In genomic region chr9:58248746-58249413, GRCm38 (mm10) we compare ENCODE assay signal across 8 mouse cellular contexts. TPM values are rescaled to one million over a fixed set of nuclear protein-coding genes. Genes with fewer than 3 reads are reported as not detected.
DNase-seq lines count a peak whose midpoint lies in the region; ATAC-seq and TF ChIP-seq lines count a peak whose summit lies in the region.

No protein-coding gene starts in this region.

- H3K4me1 ChIP-seq in cortical plate, adult 2 months (ENCODE audit: control insufficient read depth, insufficient read depth, low read length) = no peaks in the 10 kb centered on the region; the same call in 1 of the 2 replicates
- H3K4me1 ChIP-seq in intestine, embryonic 14.5 days (replicated peaks; ENCODE audit: control insufficient read depth, insufficient read depth, low read length) = peaks cover 29% of the 10 kb centered on the region
- peaks cover 16% of the 10 kb centered on the region for H3K4me1 ChIP-seq in neural tube, embryonic 12.5 days

- H3K4me3 ChIP-seq in left cerebral cortex, adult 2 months = peak overlapping the region; percentile 67
- H3K4me3 ChIP-seq in cortical plate, adult 2 months (ENCODE audit: insufficient read depth, low read length) = peak overlapping the region; percentile 60
- H3K4me3 ChIP-seq in intestine, embryonic 14.5 days (ENCODE audit: low read depth, low read length) = peak overlapping the region; percentile 65
- H3K4me3 ChIP-seq in neural tube, embryonic 12.5 days = peak overlapping the region; percentile 32

- DNase-seq in left cerebral cortex, adult 2 months (ENCODE audit: extremely low spot score in 1 of 2, low spot score in 2 of 2) = no peak
- no peak for DNase-seq in left cerebral cortex, adult 18-20 months (ENCODE audit: low spot score in 2 of 2)
- no peak for DNase-seq in intestine, embryonic 14.5 days (ENCODE audit: low spot score)
- DNase-seq in retina, embryonic 14.5 days (ENCODE audit: low spot score) = no peak
- DNase-seq in right cerebral cortex, adult 18-20 months = no peak
- no peak for DNase-seq in layer of hippocampus, postnatal 36 days

- intact Hi-C loops in left cerebral cortex, adult 2 months (cut with DNase I) = no loop called here

- H3K9ac ChIP-seq in intestine, embryonic 14.5 days (ENCODE audit: low read length) = peak overlapping the region; percentile 65
- H3K9ac ChIP-seq in neural tube, embryonic 12.5 days = peak overlapping the region; percentile 53; the same call in 1 of the 2 replicates

- ATAC-seq in intestine, embryonic 14.5 days (replicated peaks; ENCODE audit: low FRiP score, low TSS enrichment, low read depth) = no peak
- ATAC-seq in neural tube, embryonic 12.5 days (ENCODE audit: low FRiP score, low read depth) = no peak

- H3K27ac ChIP-seq in left cerebral cortex, adult 2 months = peak overlapping the region; percentile 82
- H3K27ac ChIP-seq in cortical plate, adult 2 months (ENCODE audit: insufficient read depth, low read length) = no peak overlapping the region
- peak overlapping the region; percentile 73 for H3K27ac ChIP-seq in intestine, embryonic 14.5 days (ENCODE audit: low read depth)
- H3K27ac ChIP-seq in neural tube, embryonic 12.5 days = no peak overlapping the region

- H3K27me3 ChIP-seq in intestine, embryonic 14.5 days (replicated peaks; ENCODE audit: control insufficient read depth, insufficient read depth, low read length) = no peaks in the 10 kb centered on the region
- H3K27me3 ChIP-seq in neural tube, embryonic 12.5 days (replicated peaks) = no peaks in the 10 kb centered on the region

- H3K36me3 ChIP-seq in intestine, embryonic 14.5 days (ENCODE audit: control insufficient read depth, insufficient read depth, low read length) = peaks cover 3% of the 10 kb centered on the region; the same call in 1 of the 2 replicates
- no peaks in the 10 kb centered on the region for H3K36me3 ChIP-seq in neural tube, embryonic 12.5 days

- H3K9me3 ChIP-seq in intestine, embryonic 14.5 days (ENCODE audit: control insufficient read depth, low read length) = no peaks in the 10 kb centered on the region
- no peaks in the 10 kb centered on the region for H3K9me3 ChIP-seq in neural tube, embryonic 12.5 days

- peak overlapping the region; percentile 80 for H3K4me2 ChIP-seq in intestine, embryonic 14.5 days (ENCODE audit: low read length)
- H3K4me2 ChIP-seq in neural tube, embryonic 12.5 days (replicated peaks) = peak overlapping the region; percentile 62

- TF ChIP-seq POLR2A in cortical plate, adult 2 months (IDR thresholded peaks at IDR 0.05; ENCODE audit: extremely low read depth, insufficient read depth, low read length) = no peak

- 31% methylated on average over 7 of the region's 7 CpGs for WGBS in intestine, embryonic 14.5 days
- 47% methylated on average over 7 of the region's 7 CpGs for WGBS in neural tube, embryonic 12.5 days

- no peak for TF ChIP-seq CTCF in left cerebral cortex, adult 2 months (IDR thresholded peaks at IDR 0.05)
- no peak for TF ChIP-seq CTCF in cortical plate, adult 2 months (IDR thresholded peaks at IDR 0.05; ENCODE audit: extremely low read depth, insufficient read depth, low read length)

RNA-seq across cellular contexts. Expression of gene Pml, which starts 0.7 kb away (rescaled TPM):
- 10 to 100 TPM; 14.1 to 19.3 TPM for total RNA-seq in left cerebral cortex, adult 2 months (2021)
- 10 to 100 TPM; 17.2 to 17.7 TPM for total RNA-seq in left cerebral cortex, adult 18-20 months (2021)
- polyA plus RNA-seq in cortical plate, adult 2 months (2012; rRNA removed) = 10.4 and 11.0 TPM in 2 replicates
- polyA plus RNA-seq in intestine, embryonic 14.5 days (2014; fragmentation: Nextera tagmentation; extraction: Ambion mirVana) = 16.9 and 17.7 TPM in 2 replicates
- polyA plus RNA-seq in neural tube, embryonic 12.5 days (2016; fragmentation: Nextera tagmentation; extraction: Ambion mirVana) = 5.6 and 8.2 TPM in 2 replicates
- total RNA-seq in layer of hippocampus, postnatal 36 days (2021) = 10 to 100 TPM; 12.8 to 15.4 TPM

RNA-seq across cellular contexts. Expression of gene Stoml1, which starts 4.1 kb away (rescaled TPM):
- 10 to 100 TPM; 66.5 to 72.6 TPM for total RNA-seq in left cerebral cortex, adult 2 months (2021)
- 10 to 100 TPM; 67.9 to 69.7 TPM for total RNA-seq in left cerebral cortex, adult 18-20 months (2021)
- polyA plus RNA-seq in cortical plate, adult 2 months (2012; rRNA removed) = 123 and 124 TPM in 2 replicates
- 21.3 and 22.9 TPM in 2 replicates for polyA plus RNA-seq in intestine, embryonic 14.5 days (2014; fragmentation: Nextera tagmentation; extraction: Ambion mirVana)
- polyA plus RNA-seq in neural tube, embryonic 12.5 days (2016; fragmentation: Nextera tagmentation; extraction: Ambion mirVana) = 62.6 and 71.5 TPM in 2 replicates
- total RNA-seq in layer of hippocampus, postnatal 36 days (2021) = 10 to 100 TPM; 71.3 to 79.0 TPM

RNA-seq across cellular contexts. Expression of gene Islr2, which starts 44.8 kb away (rescaled TPM):
- 10 to 100 TPM; 72.1 to 74.0 TPM for total RNA-seq in left cerebral cortex, adult 2 months (2021)
- total RNA-seq in left cerebral cortex, adult 18-20 months (2021) = 10 to 100 TPM; 71.2 to 72.3 TPM
- 28.3 TPM in 2 replicates for polyA plus RNA-seq in cortical plate, adult 2 months (2012; rRNA removed)
- 1.7 and 1.8 TPM in 2 replicates for polyA plus RNA-seq in intestine, embryonic 14.5 days (2014; fragmentation: Nextera tagmentation; extraction: Ambion mirVana)
- 13.8 and 15.4 TPM in 2 replicates for polyA plus RNA-seq in neural tube, embryonic 12.5 days (2016; fragmentation: Nextera tagmentation; extraction: Ambion mirVana)
- total RNA-seq in layer of hippocampus, postnatal 36 days (2021) = 100 to 1,000 TPM; 134 to 145 TPM

RNA-seq across cellular contexts. Expression of gene Islr, which starts 44.8 kb away (rescaled TPM):
- total RNA-seq in left cerebral cortex, adult 2 months (2021) = 10 to 100 TPM; 11.0 to 15.2 TPM
- 10 to 100 TPM; 16.5 to 17.4 TPM for total RNA-seq in left cerebral cortex, adult 18-20 months (2021)
- 27.4 and 34.0 TPM in 2 replicates for polyA plus RNA-seq in cortical plate, adult 2 months (2012; rRNA removed)
- 65.5 and 71.3 TPM in 2 replicates for polyA plus RNA-seq in intestine, embryonic 14.5 days (2014; fragmentation: Nextera tagmentation; extraction: Ambion mirVana)
- polyA plus RNA-seq in neural tube, embryonic 12.5 days (2016; fragmentation: Nextera tagmentation; extraction: Ambion mirVana) = 48.7 and 51.6 TPM in 2 replicates
- total RNA-seq in layer of hippocampus, postnatal 36 days (2021) = 10 to 100 TPM; 11.5 to 14.5 TPM

Comparison
In these comparisons a context has a peak if more than half of its experiments do, and no peak if none do; other contexts are left out.
1. H3K27ac ChIP-seq: peak in left cerebral cortex, adult 2 months (single experiment) and intestine, embryonic 14.5 days (single experiment); none in cortical plate, adult 2 months (single experiment) and neural tube, embryonic 12.5 days (single experiment).
2. Peak in every context shown above with its lines, with median percentiles within 50 percentile points of each other: H3K4me3 ChIP-seq.